Mouse (Mus musculus) thymus, postnatal 10 days (tissue): ENCODE results near the gene Rsbn1.

Experiments used
- DNase-seq, 2 experiments: peaks; one replicate each; pipeline ENCODE4 v3.0.0; 2021; ENCODE audit warnings: low spot score in 2 of 2

Rsbn1 gene

GRCm38 (mm10) chr3:103948666-103949065 is 34.7 kb downstream of the Rsbn1 start:
- no peak for DNase-seq

- DNase-seq: no peak
Observed at GRCm38 (mm10) chr3:103960622-103961021, 46.7 kb downstream of the Rsbn1 start.

GRCm38 (mm10) chr3:103967231-103967630 is 53.3 kb downstream of the Rsbn1 start:
- no peak for DNase-seq

GRCm38 (mm10) chr3:103967861-103968691 is 54.2 kb downstream of the Rsbn1 start, which contains the start of gene Phtf1:
TSS of gene Phtf1 (plus strand) at chr3:103968110.
- peak; percentile 68 to 80 for DNase-seq

- DNase-seq: peak; percentile 16 to 39
Observed at GRCm38 (mm10) chr3:103968701-103969100, 54.8 kb downstream of the Rsbn1 start.

- DNase-seq: no peak
Observed at GRCm38 (mm10) chr3:103971157-103971556, 57.2 kb downstream of the Rsbn1 start.

GRCm38 (mm10) chr3:103984556-103984955 is 70.6 kb downstream of the Rsbn1 start:
- no peak for DNase-seq

GRCm38 (mm10) chr3:103985194-103985593 is 71.3 kb downstream of the Rsbn1 start:
- no peak for DNase-seq

- DNase-seq: no peak
Observed at GRCm38 (mm10) chr3:103987831-103988432, 74.0 kb downstream of the Rsbn1 start.

- no peak for DNase-seq
Observed at GRCm38 (mm10) chr3:103989352-103989751, 75.4 kb downstream of the Rsbn1 start.

GRCm38 (mm10) chr3:103991271-103991670 is 77.4 kb downstream of the Rsbn1 start:
- no peak for DNase-seq

- no peak for DNase-seq
Observed at GRCm38 (mm10) chr3:103998724-103999123, 84.8 kb downstream of the Rsbn1 start.

GRCm38 (mm10) chr3:104006896-104007466 is 93.1 kb downstream of the Rsbn1 start:
- no peak for DNase-seq

- DNase-seq: no peak
Observed at GRCm38 (mm10) chr3:104007479-104007878, 93.6 kb downstream of the Rsbn1 start.

- DNase-seq: no peak
Observed at GRCm38 (mm10) chr3:104009924-104010662, 96.2 kb downstream of the Rsbn1 start.

- DNase-seq: no peak
Observed at GRCm38 (mm10) chr3:104011972-104012371, 98.1 kb downstream of the Rsbn1 start.
